Mouse (Mus musculus): ENCODE measurements around the gene Ptprn. TPM values are rescaled to one million over a fixed set of nuclear protein-coding genes. Genes with fewer than 3 reads are reported as not detected.

The Ptprn gene
- total and polyA plus RNA-seq, 2 experiments from 2014 or later = 31.5 to 68.7 TPM

GRCm38 (mm10) chr1:75277195-75278188, 13.2 kb upstream of the Ptprn start:
- 0 out of 2 replicates have a peak, but pooled peaks cover 2% of the 10 kb centered on the region for H3K4me1 ChIP-seq (ENCODE audit: insufficient read depth)
- peak overlapping the region; percentile 45 for H3K4me2 ChIP-seq (ENCODE audit: low read depth)
- H3K36me3 ChIP-seq (ENCODE audit: insufficient read depth) = no peaks in the 10 kb centered on the region
- TF ChIP-seq CTCF (IDR thresholded peaks at IDR 0.05; ENCODE audit: low read depth) = no peak
- ATAC-seq = peak; percentile 36
- H3K9ac ChIP-seq = peak overlapping the region; percentile 35
- peak overlapping the region; percentile 35; the same call in 1 of the 2 replicates for H3K27ac ChIP-seq (ENCODE audit: low read depth, low read length)
- H3K27me3 ChIP-seq (ENCODE audit: insufficient read depth, low read length) = peaks cover 11% of the 10 kb centered on the region; the same call in 1 of the 2 replicates
- 2% methylated on average over 23 of the region's 23 CpGs for WGBS
- DNase-seq = peak; percentile 35
- H3K4me3 ChIP-seq (ENCODE audit: low read depth, low read length) = peak overlapping the region; percentile 34
- no peaks in the 10 kb centered on the region for H3K9me3 ChIP-seq (ENCODE audit: low read length)

GRCm38 (mm10) chr1:75262969-75263951, 1.0 kb downstream of the Ptprn start:
- Histone ChIP-seq H3K4me2 (ENCODE audit: low read depth) (peak overlapping the region; percentile 69), H3K9ac (peak overlapping the region; percentile 51), H3K4me1 (ENCODE audit: insufficient read depth) (no peaks in the 10 kb centered on the region), H3K4me3 (ENCODE audit: low read depth, low read length) (peak overlapping the region; percentile 55), H3K27ac (ENCODE audit: low read depth, low read length) (peak overlapping the region; percentile 29; the same call in 1 of the 2 replicates), H3K36me3 (ENCODE audit: insufficient read depth) (no peaks in the 10 kb centered on the region), H3K9me3 (ENCODE audit: low read length) (no peaks in the 10 kb centered on the region), H3K27me3 (ENCODE audit: insufficient read depth, low read length) (peaks cover 23% of the 10 kb centered on the region)
- DNase-seq = peak; percentile 63
- WGBS = 2% methylated on average over 40 of the region's 40 CpGs
- TF ChIP-seq CTCF (IDR thresholded peaks at IDR 0.05; ENCODE audit: low read depth) = no peak
- ATAC-seq = peak; percentile 82

- TF ChIP-seq CTCF (IDR thresholded peaks at IDR 0.05; ENCODE audit: low read depth) = no peak
- H3K9ac ChIP-seq = no peak overlapping the region
- H3K36me3 ChIP-seq (ENCODE audit: insufficient read depth) = 0 out of 2 replicates have a peak, but pooled peaks cover 4% of the 10 kb centered on the region
- no peak overlapping the region for H3K4me2 ChIP-seq (ENCODE audit: low read depth)
- H3K27ac ChIP-seq (ENCODE audit: low read depth, low read length) = no peak overlapping the region
- DNase-seq (no peak), ATAC-seq (no peak)
- no peaks in the 10 kb centered on the region for H3K4me1 ChIP-seq (ENCODE audit: insufficient read depth)
- no peaks in the 10 kb centered on the region for H3K9me3 ChIP-seq (ENCODE audit: low read length)
- peaks cover 22% of the 10 kb centered on the region for H3K27me3 ChIP-seq (ENCODE audit: insufficient read depth, low read length)
- no peak overlapping the region for H3K4me3 ChIP-seq (ENCODE audit: low read depth, low read length)
Measured at GRCm38 (mm10) chr1:75261278-75261677, 3.0 kb downstream of the Ptprn start.

DNA sequence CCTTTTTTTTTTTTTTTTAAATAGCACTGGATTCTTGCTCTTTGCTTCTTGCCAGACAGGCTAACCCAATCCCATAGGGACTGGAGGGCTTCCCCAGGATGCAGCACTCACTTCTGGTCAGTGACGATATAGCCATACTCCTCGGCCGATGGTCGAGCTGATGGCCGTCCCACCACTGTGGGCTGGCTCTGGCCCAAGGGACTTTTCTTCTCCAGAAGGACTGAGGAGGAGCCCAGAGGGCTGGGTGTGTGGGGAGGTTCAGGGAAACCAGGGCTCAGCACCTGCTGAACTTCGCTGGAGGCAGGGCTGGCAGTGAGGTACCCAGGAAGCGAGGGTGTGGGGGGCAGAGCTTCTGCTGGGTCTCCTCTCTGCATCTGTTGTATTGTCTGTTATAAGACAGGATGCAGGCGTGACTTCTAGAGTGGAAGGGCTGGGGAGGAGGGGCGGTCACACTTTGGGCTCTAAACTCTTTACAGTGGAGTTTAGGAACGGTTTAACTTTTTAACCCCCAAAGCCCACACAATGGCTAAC, 8.7 kb downstream of the Ptprn start:
- TF ChIP-seq CTCF (IDR thresholded peaks at IDR 0.05; ENCODE audit: low read depth) = no peak

DNA sequence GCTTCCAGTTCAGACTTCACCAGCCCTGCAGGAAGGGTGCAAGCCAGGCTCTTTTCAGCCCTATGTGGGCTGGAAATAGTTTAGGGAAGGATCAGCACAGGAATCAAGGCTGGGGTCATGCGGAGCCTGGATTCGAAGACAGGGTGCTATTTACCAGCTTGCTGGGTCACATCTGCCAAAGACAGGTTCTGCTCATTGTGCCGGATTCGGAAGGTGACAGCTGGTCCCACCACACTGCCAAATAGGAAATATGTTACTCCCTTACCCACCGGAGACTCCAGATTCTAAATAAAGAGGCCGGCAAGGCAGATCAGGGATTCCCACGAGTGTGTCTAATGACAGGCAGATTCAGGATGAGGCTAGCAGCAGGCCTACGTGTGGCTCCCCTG, 9.7 kb downstream of the Ptprn start:
- H3K36me3 ChIP-seq (ENCODE audit: insufficient read depth) = 0 out of 2 replicates have a peak, but pooled peaks cover 4% of the 10 kb centered on the region
- H3K27me3 ChIP-seq (ENCODE audit: insufficient read depth, low read length) = no peaks in the 10 kb centered on the region
- peak; percentile 6; the same call in 1 of the 2 replicates for ATAC-seq
- no peaks in the 10 kb centered on the region for H3K9me3 ChIP-seq (ENCODE audit: low read length)
- H3K4me3 ChIP-seq (ENCODE audit: low read depth, low read length) = no peak overlapping the region
- TF ChIP-seq CTCF (IDR thresholded peaks at IDR 0.05; ENCODE audit: low read depth) = no peak
- H3K4me1 ChIP-seq (ENCODE audit: insufficient read depth) = no peaks in the 10 kb centered on the region
- DNase-seq = peak; percentile 29
- no peak overlapping the region for H3K27ac ChIP-seq (ENCODE audit: low read depth, low read length)
- WGBS = 52% methylated on average over 8 of the region's 8 CpGs
- no peak overlapping the region for H3K4me2 ChIP-seq (ENCODE audit: low read depth)
- H3K9ac ChIP-seq = no peak overlapping the region

More for the DNA sequence above, 8.7 kb downstream of the Ptprn start:
- no peaks in the 10 kb centered on the region; the same call in 1 of the 2 replicates for H3K27me3 ChIP-seq (ENCODE audit: insufficient read depth, low read length)
- WGBS = 77% methylated on average over 10 of the region's 10 CpGs
- DNase-seq (no peak), ATAC-seq (no peak)
- no peaks in the 10 kb centered on the region for H3K9me3 ChIP-seq (ENCODE audit: low read length)
- H3K4me2 ChIP-seq (ENCODE audit: low read depth) = no peak overlapping the region
- no peak overlapping the region for H3K4me3 ChIP-seq (ENCODE audit: low read depth, low read length)
- H3K9ac ChIP-seq = no peak overlapping the region
- no peak overlapping the region for H3K27ac ChIP-seq (ENCODE audit: low read depth, low read length)
- H3K36me3 ChIP-seq (ENCODE audit: insufficient read depth) = 0 out of 2 replicates have a peak, but pooled peaks cover 4% of the 10 kb centered on the region
- no peaks in the 10 kb centered on the region for H3K4me1 ChIP-seq (ENCODE audit: insufficient read depth)
